Mouse (Mus musculus) midbrain, embryonic 11.5 days (tissue): ENCODE measurements around the gene Cerk. TPM values are rescaled to one million over a fixed set of nuclear protein-coding genes. Genes with fewer than 3 reads are reported as not detected.

Source experiments
- ATAC-seq: fragments of 200-750 bp; cut with Nextera tagmentation; 2 replicates; pipeline ENCODE4 v1.8.0; 2017; ENCODE audit warnings: moderate TSS enrichment, moderate library complexity; ENCODE audit not compliant: low FRiP score
- DNase-seq: peaks from one replicate; pipeline ENCODE4 v3.0.0; 2015; ENCODE audit warnings: low spot score; ENCODE audit errors: missing footprints
- H3K27ac ChIP-seq: fragments of 300-500 bp; sonication (generic); 2 replicates; pipeline ENCODE4 v1.5.1; 2014; ENCODE audit warnings: low read depth, low read length
- H3K27me3 ChIP-seq: fragments of 300-500 bp; sonication (generic); 2 replicates; pipeline ENCODE4 v1.6.1; 2014; ENCODE audit warnings: mild to moderate bottlenecking, low read length, moderate library complexity, mixed read lengths; ENCODE audit not compliant: control insufficient read depth, insufficient read depth
- H3K36me3 ChIP-seq: fragments of 300-500 bp; sonication (generic); 2 replicates; pipeline ENCODE4 v1.6.1; 2014; ENCODE audit warnings: mild to moderate bottlenecking, low read length, moderate library complexity, mixed read lengths; ENCODE audit not compliant: control insufficient read depth, insufficient read depth
- H3K4me1 ChIP-seq: fragments of 300-500 bp; sonication (generic); 2 replicates; pipeline ENCODE4 v1.6.1; 2014; ENCODE audit warnings: low read length; ENCODE audit not compliant: control insufficient read depth, insufficient read depth
- H3K4me2 ChIP-seq: fragments of 300-500 bp; sonication (generic); 2 replicates; pipeline ENCODE4 v1.6.1; 2014; ENCODE audit warnings: mild to moderate bottlenecking, moderate library complexity
- H3K4me3 ChIP-seq: fragments of 300-500 bp; sonication (generic); 2 replicates; pipeline ENCODE4 v1.5.1; 2014; ENCODE audit warnings: low read depth, low read length
- H3K9ac ChIP-seq: fragments of 300-500 bp; sonication (generic); 2 replicates; pipeline ENCODE4 v1.6.1; 2014; ENCODE audit warnings: low read length
- H3K9me3 ChIP-seq: fragments of 300-500 bp; sonication (generic); 2 replicates; pipeline ENCODE4 v1.6.1; 2016; ENCODE audit warnings: low read length; ENCODE audit not compliant: control insufficient read depth
- WGBS: fragments of 180-500 bp; shearing (Covaris S2); extraction: QIAGEN DNeasy Blood & Tissue Kit; methylation state at CpG from one replicate; pipeline ENCODE4 v1.1.7; 2014; 5-methylcytosine and 5-hydroxymethylcytosine counted together
- polyA plus RNA-seq: library from polyadenylated mRNA; unstranded; fragments of >200 nt; fragmentation: Nextera tagmentation; extraction: Ambion mirVana; gene quantifications from 2 replicates; pipeline ENCODE4 v1.2.1, GENCODE M21; 2014

The Cerk gene
- polyA plus RNA-seq, 1 experiment from 2014 or later, result 17.3 TPM

- 93% methylated on average over 17 of the region's 17 CpGs for WGBS
- no peak for ATAC-seq
Measured at GRCm38 (mm10) chr15:86095722-86096603, 90.0 kb downstream of the Cerk start.

GRCm38 (mm10) chr15:86094324-86095121 lies 91.4 kb downstream of the Cerk start:
- Histone ChIP-seq H3K4me1 (no peaks in the 10 kb centered on the region), H3K27me3 (no peaks in the 10 kb centered on the region), H3K9me3 (no peaks in the 10 kb centered on the region), H3K4me3 (no peak overlapping the region), H3K36me3 (no peaks in the 10 kb centered on the region), H3K9ac (no peak overlapping the region), H3K27ac (no peak overlapping the region), H3K4me2 (no peak overlapping the region)
- ATAC-seq, result no peak
- 78% methylated on average over 10 of the region's 10 CpGs for WGBS
- DNase-seq, result no peak

More at GRCm38 (mm10) chr15:86095722-86096603, 90.0 kb downstream of the Cerk start:
- DNase-seq, result no peak
- no peak overlapping the region for H3K27ac ChIP-seq
- no peak overlapping the region for H3K4me3 ChIP-seq
- no peaks in the 10 kb centered on the region for H3K36me3 ChIP-seq
- H3K4me2 ChIP-seq, result no peak overlapping the region
- H3K9me3 ChIP-seq, result no peaks in the 10 kb centered on the region
- H3K4me1 ChIP-seq, result no peaks in the 10 kb centered on the region
- H3K9ac ChIP-seq, result no peak overlapping the region
- no peaks in the 10 kb centered on the region for H3K27me3 ChIP-seq

GRCm38 (mm10) chr15:86093236-86093635 lies 92.7 kb downstream of the Cerk start:
- Histone ChIP-seq H3K9ac (no peak overlapping the region), H3K27ac (no peak overlapping the region), H3K9me3 (no peaks in the 10 kb centered on the region), H3K36me3 (no peaks in the 10 kb centered on the region), H3K4me3 (no peak overlapping the region), H3K4me1 (no peaks in the 10 kb centered on the region; the same call in 1 of the 2 replicates), H3K27me3 (no peaks in the 10 kb centered on the region), H3K4me2 (no peak overlapping the region)
- WGBS, result 96% methylated on average over 1 of the region's 1 CpGs
- DNase-seq, result no peak
- ATAC-seq, result no peak

GRCm38 (mm10) chr15:86091998-86092670 lies 93.8 kb downstream of the Cerk start:
- Histone ChIP-seq H3K36me3 (no peaks in the 10 kb centered on the region), H3K4me2 (no peak overlapping the region), H3K4me1 (peaks cover 9% of the 10 kb centered on the region), H3K4me3 (no peak overlapping the region), H3K27ac (no peak overlapping the region), H3K9me3 (no peaks in the 10 kb centered on the region), H3K9ac (no peak overlapping the region), H3K27me3 (no peaks in the 10 kb centered on the region)
- 93% methylated on average over 12 of the region's 12 CpGs for WGBS
- ATAC-seq, result no peak
- DNase-seq, result no peak

GRCm38 (mm10) chr15:86091201-86091997 lies 94.5 kb downstream of the Cerk start:
- 92% methylated on average over 23 of the region's 23 CpGs for WGBS
- no peaks in the 10 kb centered on the region for H3K36me3 ChIP-seq

GRCm38 (mm10) chr15:86090578-86090977 lies 95.4 kb downstream of the Cerk start:
- no peak overlapping the region for H3K4me3 ChIP-seq
- H3K27ac ChIP-seq, result no peak overlapping the region
- H3K36me3 ChIP-seq, result no peaks in the 10 kb centered on the region
- H3K4me1 ChIP-seq, result peaks cover 25% of the 10 kb centered on the region
- H3K27me3 ChIP-seq, result no peaks in the 10 kb centered on the region
- H3K9me3 ChIP-seq, result no peaks in the 10 kb centered on the region
- ATAC-seq (no peak), DNase-seq (no peak)
- no peak overlapping the region for H3K4me2 ChIP-seq
- 90% methylated on average over 8 of the region's 8 CpGs for WGBS
- H3K9ac ChIP-seq, result no peak overlapping the region

More at GRCm38 (mm10) chr15:86091201-86091997, 94.5 kb downstream of the Cerk start:
- no peak overlapping the region for H3K9ac ChIP-seq
- no peak overlapping the region for H3K4me2 ChIP-seq
- H3K4me3 ChIP-seq, result no peak overlapping the region
- no peak overlapping the region for H3K27ac ChIP-seq
- H3K27me3 ChIP-seq, result no peaks in the 10 kb centered on the region
- H3K9me3 ChIP-seq, result no peaks in the 10 kb centered on the region
- DNase-seq, result no peak
- no peak for ATAC-seq
- peaks cover 16% of the 10 kb centered on the region for H3K4me1 ChIP-seq

- Histone ChIP-seq H3K27ac (no peak overlapping the region), H3K9me3 (no peaks in the 10 kb centered on the region), H3K9ac (no peak overlapping the region), H3K4me1 (peaks cover 30% of the 10 kb centered on the region), H3K36me3 (no peaks in the 10 kb centered on the region), H3K4me2 (no peak overlapping the region), H3K4me3 (no peak overlapping the region), H3K27me3 (no peaks in the 10 kb centered on the region)
- 62% methylated on average over 11 of the region's 11 CpGs for WGBS
- no peak for DNase-seq
- no peak for ATAC-seq
Measured at GRCm38 (mm10) chr15:86089991-86090529, 95.9 kb downstream of the Cerk start.
